1 mouse cellular context compared by ENCODE assay signal in genomic region chr3:88297321-88297851, GRCm38 (mm10).
TF ChIP-seq lines count a peak whose summit lies in the region.

No protein-coding gene starts in this region.

TF ChIP-seq in CH12.LX, 34 proteins besides CTCF, POLR2A, EP300 and RAD21:
- TF ChIP-seq RCOR1 (conservative IDR thresholded peaks at IDR 0.05; ENCODE audit: low read depth, low read length): no peak
- TF ChIP-seq CHD2 (IDR thresholded peaks at IDR 0.05; ENCODE audit: low read length): no peak
- peak; percentile 83 for TF ChIP-seq SIN3A (IDR thresholded peaks at IDR 0.05; ENCODE audit: low read length)
- TF ChIP-seq JUND (conservative IDR thresholded peaks at IDR 0.05; ENCODE audit: low read depth, low read length): no peak
- no peak for TF ChIP-seq E2F4 (IDR thresholded peaks at IDR 0.05; ENCODE audit: insufficient replicate concordance, low read depth, low read length)
- no peak for TF ChIP-seq ZC3H11A (IDR thresholded peaks at IDR 0.05; ENCODE audit: low read depth, low read length)
- no peak for TF ChIP-seq USF2 (conservative IDR thresholded peaks at IDR 0.05; ENCODE audit: low read depth, low read length)
- TF ChIP-seq MAZ (IDR thresholded peaks at IDR 0.05; ENCODE audit: low read depth, low read length): no peak
- TF ChIP-seq TBP (conservative IDR thresholded peaks at IDR 0.05; ENCODE audit: low read depth, low read length): no peak
- TF ChIP-seq PAX5 (IDR thresholded peaks at IDR 0.05; ENCODE audit: low read length): no peak
- no peak for TF ChIP-seq JUN (IDR thresholded peaks at IDR 0.05; ENCODE audit: insufficient read depth, low read depth, low read length)
- peak; percentile 26; the same call in 1 of the 2 replicates for TF ChIP-seq ELF1 (IDR thresholded peaks at IDR 0.05; ENCODE audit: low read depth, low read length)
- TF ChIP-seq MAX (IDR thresholded peaks at IDR 0.05; ENCODE audit: low read length): 0 out of 2 replicates have a peak, but pooled peaks have one; percentile 16
- no peak for TF ChIP-seq BHLHE40 (IDR thresholded peaks at IDR 0.05; ENCODE audit: low read depth, low read length)
- no peak for TF ChIP-seq MYC (IDR thresholded peaks at IDR 0.05; ENCODE audit: low read depth, low read length)
- 0 out of 2 replicates have a peak, but pooled peaks have one; percentile 13 for TF ChIP-seq UBTF (IDR thresholded peaks at IDR 0.05; ENCODE audit: low read depth, low read length)
- TF ChIP-seq NRF1 (IDR thresholded peaks at IDR 0.05; ENCODE audit: low read depth, low read length): no peak
- TF ChIP-seq MXI1 (IDR thresholded peaks at IDR 0.05; ENCODE audit: low read depth, low read length): peak; percentile 78
- TF ChIP-seq CHD1 (IDR thresholded peaks at IDR 0.05; ENCODE audit: low read depth, low read length): peak; percentile 57; the same call in 1 of the 2 replicates
- no peak for TF ChIP-seq KAT2A (IDR thresholded peaks at IDR 0.05; ENCODE audit: insufficient replicate concordance, low read length)
- TF ChIP-seq MAFK (IDR thresholded peaks at IDR 0.05; ENCODE audit: insufficient replicate concordance, low read length): no peak
- TF ChIP-seq IRF4 (IDR thresholded peaks at IDR 0.05; ENCODE audit: low read depth, low read length): no peak
- no peak for TF ChIP-seq POLR2AphosphoS2 (IDR thresholded peaks at IDR 0.05; ENCODE audit: low read depth, low read length)
